Mouse (Mus musculus) midbrain, embryonic 10.5 days (tissue): ENCODE measurements around the gene Cldn7. TPM values are rescaled to one million over a fixed set of nuclear protein-coding genes. Genes with fewer than 3 reads are reported as not detected.
"Not testable (repeated sequence)": the region's sequence is repeated elsewhere in the genome, so short reads cannot be mapped to it uniquely, and the experiment has no call there.

ENCODE experiments used
- DNase-seq: peaks from one replicate; pipeline ENCODE4 v3.0.0-alpha.2; 2017; ENCODE audit warnings: low spot score
- H3K27ac ChIP-seq: fragments of 300-500 bp; sonication (generic); replicated peaks from 2 replicates; pipeline ENCODE4 v1.5.1; 2016; ENCODE audit warnings: mild to moderate bottlenecking
- H3K27me3 ChIP-seq: fragments of 300-500 bp; sonication (generic); 2 replicates; pipeline ENCODE4 v1.6.1; 2016; ENCODE audit warnings: low read depth, mild to moderate bottlenecking; ENCODE audit not compliant: poor library complexity, severe bottlenecking
- H3K36me3 ChIP-seq: fragments of 300-500 bp; sonication (generic); 2 replicates; pipeline ENCODE4 v1.6.1; 2016; ENCODE audit warnings: mild to moderate bottlenecking, moderate library complexity
- H3K4me1 ChIP-seq: fragments of 300-500 bp; sonication (generic); 2 replicates; pipeline ENCODE4 v1.6.1; 2016
- H3K4me3 ChIP-seq: fragments of 300-500 bp; sonication (generic); 2 replicates; pipeline ENCODE4 v1.5.1; 2016; ENCODE audit warnings: mild to moderate bottlenecking, moderate library complexity
- H3K9me3 ChIP-seq: fragments of 300-500 bp; sonication (generic); replicated peaks from 2 replicates; pipeline ENCODE4 v1.6.1; 2016; ENCODE audit warnings: mild to moderate bottlenecking
- WGBS: fragments of 180-500 bp; shearing (Covaris S2); methylation state at CpG from one replicate; pipeline ENCODE4 v1.1.7; 2016; 5-methylcytosine and 5-hydroxymethylcytosine counted together
- polyA plus RNA-seq: library from polyadenylated mRNA; unstranded; fragments of >200 nt; fragmentation: Nextera tagmentation; extraction: Ambion mirVana; gene quantifications from 2 replicates; pipeline ENCODE4 v1.2.1, GENCODE M21; 2016

The Cldn7 gene
- polyA plus RNA-seq, 1 experiment from 2014 or later = 7.6 TPM

DNA sequence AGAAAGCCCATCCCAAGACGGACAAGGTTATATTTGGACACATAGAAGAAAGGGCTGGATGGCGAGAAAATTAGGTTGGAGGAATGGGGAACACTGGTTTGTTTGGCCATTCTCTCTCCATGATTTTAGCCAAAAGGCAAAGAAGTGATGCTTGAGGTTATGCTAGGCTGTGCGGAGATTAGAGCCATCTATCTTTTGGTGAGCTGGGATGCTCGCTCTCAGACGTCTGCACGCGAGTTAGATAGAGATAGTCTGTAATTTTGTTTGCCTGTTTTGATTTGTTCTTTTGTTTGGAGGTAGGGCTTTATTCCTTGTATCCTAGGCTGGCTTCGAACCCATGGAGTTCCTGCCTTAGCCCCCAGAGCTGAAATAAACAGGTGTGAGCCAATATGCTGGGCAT lies 36.6 kb downstream of the Cldn7 start:
- Histone ChIP-seq H3K9me3 (no peaks in the 10 kb centered on the region), H3K27ac (peak overlapping the region; percentile 94), H3K27me3 (no peaks in the 10 kb centered on the region), H3K4me1 (peaks cover 71% of the 10 kb centered on the region), H3K36me3 (peaks cover 58% of the 10 kb centered on the region), H3K4me3 (peak overlapping the region; percentile 89)
- 16% methylated on average over 8 of the region's 8 CpGs for WGBS
- DNase-seq = no peak

DNA sequence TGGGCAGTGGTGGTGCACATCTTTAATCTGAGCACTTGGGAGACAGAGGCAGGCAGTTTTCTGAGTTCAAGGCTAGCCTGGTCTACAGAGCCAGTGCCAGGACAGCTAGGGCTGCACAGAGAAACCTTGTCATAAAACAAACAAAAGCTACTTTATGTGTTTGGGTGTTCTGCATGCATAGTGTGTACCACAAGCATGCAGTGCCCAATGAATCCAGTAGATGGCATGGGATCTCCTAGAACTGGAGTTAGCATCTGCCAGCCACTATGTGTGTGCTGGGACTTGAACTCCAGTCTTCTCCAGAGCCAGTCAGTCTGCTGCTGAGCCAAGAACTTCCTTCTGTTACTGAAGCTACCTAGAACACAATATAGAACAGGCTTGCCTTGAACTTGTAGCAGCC lies 37.3 kb downstream of the Cldn7 start:
- Histone ChIP-seq H3K27me3 (no peaks in the 10 kb centered on the region), H3K4me3 (peak overlapping the region; percentile 89), H3K4me1 (peaks cover 69% of the 10 kb centered on the region), H3K36me3 (peaks cover 65% of the 10 kb centered on the region), H3K27ac (no peak overlapping the region), H3K9me3 (no peaks in the 10 kb centered on the region)
- no peak for DNase-seq

DNA sequence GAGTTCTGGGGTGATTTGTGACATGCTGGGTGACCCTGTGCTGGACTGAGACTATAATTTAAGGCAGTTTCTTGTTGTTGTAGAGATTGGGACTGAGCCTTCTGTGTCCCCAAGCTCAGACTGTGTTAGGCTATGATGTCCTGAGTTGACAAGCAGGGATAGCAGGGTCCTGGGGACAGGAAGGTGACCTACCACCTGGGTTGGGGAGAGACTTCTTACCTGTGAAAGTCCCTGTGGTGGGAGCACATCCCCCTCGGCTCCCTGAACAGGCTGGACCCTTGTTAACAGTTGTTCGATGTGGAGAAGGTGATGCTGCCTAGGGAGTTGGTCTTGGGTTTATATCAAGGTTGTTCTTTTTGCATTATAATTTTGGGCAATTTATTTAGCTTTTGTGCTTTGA lies 37.9 kb downstream of the Cldn7 start:
- H3K4me3 ChIP-seq = peak overlapping the region; percentile 89
- H3K27me3 ChIP-seq = no peaks in the 10 kb centered on the region
- H3K36me3 ChIP-seq = peaks cover 71% of the 10 kb centered on the region
- WGBS = 89% methylated on average over 2 of the region's 2 CpGs
- no peak overlapping the region for H3K27ac ChIP-seq
- no peak for DNase-seq
- no peaks in the 10 kb centered on the region for H3K9me3 ChIP-seq
- peaks cover 63% of the 10 kb centered on the region for H3K4me1 ChIP-seq

DNA sequence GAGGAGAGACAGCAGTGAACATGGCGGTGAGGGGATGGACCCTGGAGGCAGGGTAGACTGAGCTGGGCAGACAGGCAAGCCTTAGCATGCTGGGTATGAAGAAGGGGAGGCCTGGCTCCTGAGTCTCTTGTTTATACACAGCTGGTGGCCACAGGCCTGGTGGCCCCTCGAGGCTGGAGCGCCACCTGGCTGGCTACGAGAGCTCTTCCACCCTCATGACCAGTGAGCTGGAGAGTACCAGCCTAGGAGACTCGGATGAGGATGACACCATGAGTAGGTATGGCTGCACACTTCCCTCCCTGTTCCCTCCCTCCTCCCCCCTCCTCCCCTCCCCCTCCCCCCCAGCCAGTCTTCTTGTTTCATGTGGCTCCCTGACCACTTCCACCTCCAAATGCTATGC lies 40.9 kb downstream of the Cldn7 start:
- Histone ChIP-seq H3K9me3 (no peaks in the 10 kb centered on the region), H3K4me3 (peak overlapping the region; percentile 0; the same call in 1 of the 2 replicates), H3K27me3 (no peaks in the 10 kb centered on the region), H3K4me1 (peaks cover 38% of the 10 kb centered on the region), H3K27ac (no peak overlapping the region), H3K36me3 (peaks cover 74% of the 10 kb centered on the region)
- 61% methylated on average over 5 of the region's 5 CpGs for WGBS
- no peak for DNase-seq

DNA sequence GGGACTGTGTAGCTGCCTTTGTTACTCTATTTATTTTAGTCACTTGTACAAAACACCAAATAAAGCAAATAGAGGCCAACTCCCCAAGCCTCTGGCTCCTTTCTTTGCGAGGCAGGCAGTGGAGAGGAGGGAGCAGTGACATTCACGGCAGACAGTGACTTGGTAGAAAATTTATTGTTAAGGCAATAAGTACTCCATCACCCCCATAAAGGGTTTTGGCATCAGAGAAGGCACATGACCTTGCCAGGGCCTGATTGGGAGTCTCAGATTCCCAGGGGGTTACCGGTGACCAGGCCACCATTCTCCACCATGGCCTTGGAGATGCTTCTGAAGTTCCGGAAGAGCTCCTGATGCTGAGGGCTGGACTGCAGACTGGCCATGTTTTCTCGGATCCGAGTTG lies 45.5 kb downstream of the Cldn7 start:
- H3K27me3 ChIP-seq = no peaks in the 10 kb centered on the region
- no peaks in the 10 kb centered on the region for H3K9me3 ChIP-seq
- peaks cover 22% of the 10 kb centered on the region for H3K4me1 ChIP-seq
- no peak overlapping the region for H3K4me3 ChIP-seq
- H3K27ac ChIP-seq = no peak overlapping the region
- H3K36me3 ChIP-seq = peaks cover 92% of the 10 kb centered on the region
- WGBS = 95% methylated on average over 6 of the region's 6 CpGs
- no peak for DNase-seq

DNA sequence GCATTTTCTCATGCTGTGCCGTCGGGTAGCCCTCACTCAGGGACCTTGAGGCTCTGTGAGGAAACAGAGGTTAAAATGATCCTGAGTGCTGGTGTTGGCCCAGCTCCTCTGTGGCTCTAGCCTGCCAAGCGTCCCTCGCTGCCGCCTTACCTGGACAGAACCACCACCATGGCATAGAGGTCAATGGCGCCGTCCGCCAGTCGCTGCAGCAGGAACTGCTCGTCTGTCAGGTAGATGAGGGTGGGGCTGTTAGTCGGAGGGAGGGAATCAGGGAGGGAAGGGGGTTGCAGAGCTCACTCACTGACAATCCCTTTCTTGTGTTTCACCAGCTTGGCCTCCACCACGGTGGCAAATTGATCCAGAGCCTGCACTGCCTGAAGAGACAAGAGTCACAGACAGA lies 46.0 kb downstream of the Cldn7 start:
- DNase-seq = no peak
- H3K4me1 ChIP-seq = peaks cover 25% of the 10 kb centered on the region
- H3K27ac ChIP-seq = no peak overlapping the region
- no peaks in the 10 kb centered on the region for H3K27me3 ChIP-seq
- H3K9me3 ChIP-seq = no peaks in the 10 kb centered on the region
- H3K4me3 ChIP-seq = no peak overlapping the region
- 91% methylated on average over 12 of the region's 12 CpGs for WGBS
- H3K36me3 ChIP-seq = peaks cover 87% of the 10 kb centered on the region

DNA sequence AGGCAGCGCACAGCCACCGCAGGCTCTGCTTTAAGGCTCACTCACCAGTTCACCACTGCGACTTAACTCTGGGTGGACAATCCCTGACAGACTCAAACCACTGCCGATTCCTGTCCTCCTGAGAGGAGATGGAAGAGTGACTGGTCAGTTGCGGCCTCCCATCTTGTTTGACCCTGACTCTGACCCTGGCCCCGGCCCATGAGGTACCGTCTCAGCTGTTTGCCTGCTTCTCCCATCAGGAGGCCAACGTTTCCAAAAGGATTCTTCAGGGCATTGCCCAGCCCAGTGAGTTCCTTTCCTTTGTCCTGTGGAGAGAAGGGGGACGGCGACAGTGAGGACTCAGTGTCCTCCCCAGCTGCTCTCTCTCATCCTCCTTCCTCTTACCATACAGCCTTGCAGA lies 46.4 kb downstream of the Cldn7 start:
- no peak for DNase-seq
- no peaks in the 10 kb centered on the region for H3K27me3 ChIP-seq
- peaks cover 27% of the 10 kb centered on the region for H3K4me1 ChIP-seq
- no peaks in the 10 kb centered on the region for H3K9me3 ChIP-seq
- peaks cover 83% of the 10 kb centered on the region for H3K36me3 ChIP-seq
- no peak overlapping the region for H3K4me3 ChIP-seq
- WGBS = 73% methylated on average over 10 of the region's 10 CpGs
- H3K27ac ChIP-seq = no peak overlapping the region

DNA sequence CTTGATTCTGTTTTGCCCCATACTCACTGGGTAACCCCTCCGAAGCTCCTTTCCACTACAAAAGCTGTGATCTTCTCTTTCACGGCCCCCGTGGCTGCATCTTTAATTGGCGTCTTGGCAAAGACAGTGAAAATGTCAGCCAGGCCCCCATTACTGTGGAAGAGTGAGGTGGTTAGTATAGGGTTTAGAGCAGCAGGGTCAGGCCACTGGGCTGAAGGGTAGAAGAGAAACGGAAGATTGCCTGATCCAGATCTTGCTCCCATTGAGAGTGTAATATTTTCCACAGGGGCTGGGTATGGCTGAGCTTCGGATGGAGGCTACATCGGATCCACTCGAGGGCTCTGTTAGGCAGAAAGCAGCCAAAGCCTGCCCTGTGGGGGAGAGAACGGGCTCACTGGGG lies 48.4 kb downstream of the Cldn7 start:
- WGBS = 92% methylated on average over 9 of the region's 9 CpGs
- no peak for DNase-seq
- no peaks in the 10 kb centered on the region for H3K9me3 ChIP-seq
- peaks cover 63% of the 10 kb centered on the region for H3K36me3 ChIP-seq
- H3K4me3 ChIP-seq = no peak overlapping the region
- no peaks in the 10 kb centered on the region for H3K27me3 ChIP-seq
- H3K4me1 ChIP-seq = peaks cover 44% of the 10 kb centered on the region
- H3K27ac ChIP-seq = no peak overlapping the region

DNA sequence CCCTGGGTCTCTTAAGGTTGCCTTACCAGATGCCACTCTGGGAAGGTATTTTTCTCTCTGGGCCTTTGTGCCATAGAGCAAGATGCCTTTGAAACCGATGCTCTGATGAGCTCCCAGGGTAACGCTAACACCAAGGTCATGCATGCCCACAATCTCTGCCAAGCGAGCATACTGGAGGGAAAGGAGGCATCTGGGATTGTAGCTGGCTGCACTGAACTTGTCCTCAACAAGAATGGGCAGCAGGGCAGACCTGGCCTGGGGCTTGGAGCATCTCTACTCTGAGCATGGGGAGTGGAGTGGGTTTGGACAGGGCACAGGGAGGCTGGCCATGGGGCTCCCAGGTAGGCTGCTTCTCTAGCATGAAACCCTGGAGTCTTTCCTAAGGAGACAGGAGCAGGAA lies 48.8 kb downstream of the Cldn7 start:
- H3K36me3 ChIP-seq = peaks cover 58% of the 10 kb centered on the region
- DNase-seq = no peak
- WGBS = 87% methylated on average over 3 of the region's 3 CpGs
- no peaks in the 10 kb centered on the region for H3K9me3 ChIP-seq
- peak overlapping the region; percentile 60; the same call in 1 of the 2 replicates for H3K4me3 ChIP-seq
- no peak overlapping the region for H3K27ac ChIP-seq
- peaks cover 49% of the 10 kb centered on the region for H3K4me1 ChIP-seq
- H3K27me3 ChIP-seq = no peaks in the 10 kb centered on the region

DNA sequence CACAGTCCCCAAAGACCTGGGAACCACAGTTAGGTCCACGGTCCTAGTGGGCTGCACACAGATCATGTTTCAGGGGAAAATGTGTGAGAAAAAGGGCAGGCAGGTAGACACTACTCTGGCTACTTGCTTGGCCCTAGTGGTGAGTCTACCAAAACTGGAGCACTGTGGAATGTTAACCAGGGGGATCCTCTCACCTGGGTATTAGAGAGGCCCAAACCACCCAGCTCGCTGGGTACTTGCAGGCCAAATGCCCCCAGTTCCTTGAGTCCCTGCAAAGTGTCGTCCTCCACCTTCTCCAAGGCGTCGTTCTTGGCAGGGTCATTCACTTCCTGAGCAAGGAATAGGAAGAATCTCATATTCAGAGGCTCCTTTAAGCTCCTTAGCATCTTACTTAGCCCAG lies 49.5 kb downstream of the Cldn7 start:
- H3K4me1 ChIP-seq = peaks cover 56% of the 10 kb centered on the region
- no peak for DNase-seq

DNA sequence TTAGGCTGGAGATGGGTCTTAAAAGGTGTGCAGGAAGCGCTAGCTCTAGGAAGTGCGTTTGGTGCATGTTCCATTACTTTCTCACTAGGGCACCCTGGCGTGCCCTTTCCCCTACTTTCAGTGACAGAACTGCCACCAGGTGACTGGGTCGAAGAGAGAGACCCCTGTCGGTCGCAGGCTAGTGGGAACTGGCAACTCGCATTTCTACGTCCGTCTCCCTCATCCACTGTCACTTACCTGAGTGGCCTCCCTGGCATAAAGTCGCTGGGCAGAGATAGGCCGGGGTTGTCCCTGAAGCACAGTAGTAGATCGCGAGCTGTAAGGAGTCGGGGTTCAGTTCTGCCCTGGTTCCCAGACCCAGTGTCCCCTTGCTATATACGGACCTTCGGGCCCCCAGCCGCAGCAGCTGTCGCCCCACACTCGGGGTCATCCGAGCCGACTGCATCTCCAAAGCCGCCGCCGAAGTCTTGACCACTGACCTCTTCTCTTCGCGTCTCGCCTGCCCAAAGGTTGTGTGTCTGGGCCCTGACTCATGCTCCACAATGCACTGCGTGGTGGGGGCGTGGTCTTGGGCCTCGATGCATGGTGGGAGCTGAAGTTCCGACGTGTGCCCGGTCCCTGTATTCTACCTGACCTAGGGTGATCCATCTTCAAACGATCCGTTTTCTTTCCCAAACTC lies 50.4 kb downstream of the Cldn7 start, which contains the start of gene Acadvl:
TSS of gene Acadvl (minus strand) at position 532 of the 679 bp plus-strand sequence.
- Histone ChIP-seq H3K27ac (peak within 1 kb of the TSS; percentile 83), H3K36me3 (peaks cover 42% of the 10 kb centered on the region), H3K9me3 (no peaks in the 10 kb centered on the region), H3K4me1 (peaks cover 65% of the 10 kb centered on the region), H3K4me3 (peak within 1 kb of the TSS; percentile 60), H3K27me3 (no peaks in the 10 kb centered on the region)
- peak; percentile 86 for DNase-seq
- under 1% methylated on average over 35 of the region's 35 CpGs for WGBS

More for the DNA sequence above, 49.5 kb downstream of the Cldn7 start:
- no peak overlapping the region for H3K27ac ChIP-seq
- H3K9me3 ChIP-seq = no peaks in the 10 kb centered on the region
- WGBS = 65% methylated on average over 5 of the region's 5 CpGs
- peak overlapping the region; percentile 60 for H3K4me3 ChIP-seq
- no peaks in the 10 kb centered on the region for H3K27me3 ChIP-seq
- H3K36me3 ChIP-seq = peaks cover 52% of the 10 kb centered on the region

DNA sequence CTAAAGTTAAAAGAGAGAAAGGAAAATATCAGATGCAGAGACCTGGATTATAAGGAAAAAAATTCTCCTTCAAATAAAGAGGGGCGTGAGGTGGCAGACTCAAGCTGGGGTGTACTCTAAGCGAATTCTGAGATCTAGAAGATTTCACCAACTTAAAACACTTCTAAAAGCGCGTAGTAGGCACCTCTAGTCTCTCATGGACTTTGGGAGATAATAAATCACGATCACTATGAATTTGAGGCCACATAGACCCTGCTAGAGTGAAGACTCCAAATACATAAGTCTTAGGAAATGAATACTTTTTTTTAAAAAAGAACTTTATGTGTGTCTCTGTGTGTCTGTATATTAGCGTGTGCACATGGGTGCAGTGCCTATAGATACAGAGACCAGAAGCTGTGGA lies 51.1 kb downstream of the Cldn7 start:
- peak overlapping the region; percentile 83; the same call in 1 of the 2 replicates for H3K27ac ChIP-seq
- H3K9me3 ChIP-seq = no peaks in the 10 kb centered on the region
- peak overlapping the region; percentile 60 for H3K4me3 ChIP-seq
- peaks cover 36% of the 10 kb centered on the region for H3K36me3 ChIP-seq
- H3K27me3 ChIP-seq = no peaks in the 10 kb centered on the region
- H3K4me1 ChIP-seq = peaks cover 72% of the 10 kb centered on the region
- DNase-seq = no peak
- 64% methylated on average over 6 of the region's 6 CpGs for WGBS

DNA sequence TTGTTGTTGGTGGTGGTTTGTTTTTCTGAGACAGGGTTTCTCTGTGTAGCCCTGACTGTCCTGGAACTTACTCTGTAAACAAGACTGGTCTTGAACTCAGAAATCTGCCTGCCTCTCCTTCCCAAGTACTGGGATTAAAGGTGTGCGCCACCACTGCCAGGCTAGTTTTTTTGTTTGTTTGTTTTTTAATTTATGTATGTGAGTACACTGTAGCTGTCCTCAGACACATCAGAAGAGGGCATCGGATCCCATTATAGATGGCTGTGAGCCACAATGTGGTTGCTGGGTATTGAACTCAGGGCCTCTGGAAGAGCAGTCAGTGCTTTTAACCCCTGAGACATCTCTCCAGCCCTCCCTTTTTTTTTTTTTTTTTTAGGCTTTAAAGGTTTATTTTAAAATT lies 51.6 kb downstream of the Cldn7 start:
- not testable (repeated sequence) for H3K27me3 ChIP-seq, H3K9me3 ChIP-seq, DNase-seq, H3K27ac ChIP-seq, H3K4me3 ChIP-seq
- WGBS = 82% methylated on average over 2 of the region's 2 CpGs
- Histone ChIP-seq H3K36me3 (peaks cover 31% of the 10 kb centered on the region), H3K4me1 (peaks cover 75% of the 10 kb centered on the region)
